Comparison of ENCODE assay signal across 16 mouse cellular contexts in the genomic region with DNA sequence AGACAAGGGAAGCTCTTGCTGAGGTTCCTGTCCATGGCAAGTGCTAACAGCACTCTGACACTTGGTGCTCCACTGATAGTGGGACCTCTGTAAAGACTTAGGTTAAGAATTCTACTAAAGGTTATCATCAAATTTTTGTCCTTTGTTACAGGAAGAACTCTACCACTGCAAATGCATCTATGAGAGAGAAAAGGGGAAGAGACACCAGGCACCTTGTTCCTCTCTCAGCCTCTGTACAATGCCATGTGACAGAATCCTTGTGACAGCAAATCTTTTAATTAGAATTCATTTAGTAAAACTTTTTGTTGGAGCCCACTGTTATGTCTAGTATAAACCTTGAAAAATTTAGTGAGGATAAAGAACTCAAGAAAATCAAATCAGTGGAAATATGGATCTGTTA.
"Had no signal": no experiment of that assay in that cellular context is flagged by ENCODE, and none has a peak within 500 bp of the region (broad histone marks: within the 10 kb centered on the region; RNA-seq: fewer than 3 reads in every experiment).

No protein-coding gene starts in this region.

- H3K4me2 ChIP-seq: liver, embryonic 13.5 days; liver, embryonic 15.5 days; lung, embryonic 14.5 days; midbrain, embryonic 12.5 days; midbrain, embryonic 15.5 days; neural tube, embryonic 13.5 days; neural tube, embryonic 15.5 days had no signal

- H3K4me1 ChIP-seq: liver, embryonic 13.5 days; liver, embryonic 15.5 days; megakaryocyte, embryonic 14.5 days; midbrain, embryonic 12.5 days; midbrain, embryonic 15.5 days; neural tube, embryonic 15.5 days had no signal

- H3K9ac ChIP-seq: liver, embryonic 13.5 days; liver, embryonic 15.5 days; lung, embryonic 14.5 days; midbrain, embryonic 12.5 days; midbrain, embryonic 15.5 days; neural tube, embryonic 13.5 days; neural tube, embryonic 15.5 days had no signal

- H3K4me3 ChIP-seq: liver, embryonic 13.5 days; liver, embryonic 15.5 days; megakaryocyte, embryonic 14.5 days; midbrain, embryonic 12.5 days; midbrain, embryonic 15.5 days; myocyte; neural tube, embryonic 13.5 days; neural tube, embryonic 15.5 days had no signal

- H3K36me3 ChIP-seq: liver, embryonic 13.5 days; liver, embryonic 15.5 days; midbrain, embryonic 12.5 days; midbrain, embryonic 15.5 days; neural tube, embryonic 13.5 days; neural tube, embryonic 15.5 days had no signal

- H3K9me3 ChIP-seq: liver, embryonic 13.5 days; liver, embryonic 15.5 days; midbrain, embryonic 12.5 days; midbrain, embryonic 15.5 days; neural tube, embryonic 13.5 days; neural tube, embryonic 15.5 days had no signal

- ATAC-seq: midbrain, embryonic 15.5 days had no signal

- DNase-seq: liver, embryonic 13.5 days; lung, adult 18-20 months; lung, embryonic 14.5 days; lung, postnatal 10 days; lung, postnatal 4 days; right cerebral cortex, postnatal 14 days; thymus, adult 18-20 months; thymus, postnatal 14 days; thymus, postnatal 36 days had no signal

- H3K27me3 ChIP-seq: liver, embryonic 13.5 days; liver, embryonic 15.5 days; megakaryocyte, embryonic 14.5 days; midbrain, embryonic 12.5 days; midbrain, embryonic 15.5 days; neural tube, embryonic 13.5 days; neural tube, embryonic 15.5 days had no signal

- H3K27ac ChIP-seq: liver, embryonic 13.5 days; liver, embryonic 15.5 days; midbrain, embryonic 12.5 days; midbrain, embryonic 15.5 days; neural tube, embryonic 13.5 days; neural tube, embryonic 15.5 days had no signal
